15 mouse cellular contexts compared by ENCODE assay signal in genomic region chr3:6204656-6205055, GRCm38 (mm10).
"Had no signal": no experiment of that assay in that cellular context is flagged by ENCODE, and none has a peak within 500 bp of the region (broad histone marks: within the 10 kb centered on the region; RNA-seq: fewer than 3 reads in every experiment).

No protein-coding gene starts in this region.

- H3K9me3 ChIP-seq: liver, embryonic 15.5 days; lung, embryonic 15.5 days; megakaryocyte, embryonic 14.5 days; midbrain, embryonic 13.5 days; midbrain, embryonic 15.5 days; neural tube, embryonic 12.5 days had no signal

- ATAC-seq: liver, postnatal 0 days; lung, postnatal 0 days; midbrain, embryonic 13.5 days; midbrain, embryonic 15.5 days had no signal

- H3K27me3 ChIP-seq: liver, embryonic 15.5 days; lung, embryonic 15.5 days; megakaryocyte, embryonic 14.5 days; midbrain, embryonic 13.5 days; midbrain, embryonic 15.5 days; neural tube, embryonic 12.5 days had no signal

- H3K36me3 ChIP-seq: liver, embryonic 15.5 days; lung, embryonic 15.5 days; midbrain, embryonic 13.5 days; midbrain, embryonic 15.5 days; neural tube, embryonic 12.5 days had no signal

- H3K4me3 ChIP-seq: liver, embryonic 15.5 days; lung, embryonic 15.5 days; megakaryocyte, embryonic 14.5 days; midbrain, embryonic 13.5 days; midbrain, embryonic 15.5 days; neural tube, embryonic 12.5 days had no signal

- DNase-seq: liver, postnatal 0 days; lung, adult 2 months; right cerebral cortex, postnatal 25 days; right cerebral cortex, postnatal 4 days; spleen, adult 18-20 months; thymus, adult 18-20 months; thymus, postnatal 14 days; thymus, postnatal 36 days had no signal

- H3K4me1 ChIP-seq: liver, embryonic 15.5 days; lung, embryonic 15.5 days; megakaryocyte, embryonic 14.5 days; midbrain, embryonic 13.5 days; midbrain, embryonic 15.5 days; neural tube, embryonic 12.5 days had no signal
